Mouse (Mus musculus): ENCODE results near the gene Nkx2-5. TPM values are rescaled to one million over a fixed set of nuclear protein-coding genes. Genes with fewer than 3 reads are reported as not detected.

Nkx2-5 gene
- 17.3 and 23.7 TPM in 2 replicates for polyA plus RNA-seq (2015; fragmentation: Nextera tagmentation; extraction: Ambion mirVana)

GRCm38 (mm10) chr17:26844909-26845148 lies at the start of gene Nkx2-5:
Gene Nkx2-5 (minus strand): TSS chr17:26845009.

Other genes with a start within 250 kb of the Nkx2-5 start
- gene Atp6v0e, start 181.8 kb downstream of the Nkx2-5 start, polyA plus RNA-seq (2015; fragmentation: Nextera tagmentation; extraction: Ambion mirVana), result 222 and 239 TPM in 2 replicates
- gene Crebrf, start 129.4 kb downstream of the Nkx2-5 start, polyA plus RNA-seq (2015; fragmentation: Nextera tagmentation; extraction: Ambion mirVana), result 8.1 and 12.4 TPM in 2 replicates
- gene Bnip1, start 63.9 kb downstream of the Nkx2-5 start, polyA plus RNA-seq (2015; fragmentation: Nextera tagmentation; extraction: Ambion mirVana), result 30.0 and 31.9 TPM in 2 replicates
- 8.2 and 8.5 TPM in 2 replicates for gene Kifc5b, start 72.1 kb upstream of the Nkx2-5 start, polyA plus RNA-seq (2015; fragmentation: Nextera tagmentation; extraction: Ambion mirVana)
- gene Phf1, start 88.0 kb upstream of the Nkx2-5 start, polyA plus RNA-seq (2015; fragmentation: Nextera tagmentation; extraction: Ambion mirVana), result 5.8 and 7.9 TPM in 2 replicates
- 139 and 150 TPM in 2 replicates for gene Cuta, start 94.6 kb upstream of the Nkx2-5 start, polyA plus RNA-seq (2015; fragmentation: Nextera tagmentation; extraction: Ambion mirVana)
- gene Syngap1, start 96.2 kb upstream of the Nkx2-5 start, polyA plus RNA-seq (2015; fragmentation: Nextera tagmentation; extraction: Ambion mirVana), result 1.1 and 1.9 TPM in 2 replicates
- gene Zbtb9, start 128.2 kb upstream of the Nkx2-5 start, polyA plus RNA-seq (2015; fragmentation: Nextera tagmentation; extraction: Ambion mirVana), result 6.2 and 6.8 TPM in 2 replicates
- gene Bak1, start 184.0 kb upstream of the Nkx2-5 start, polyA plus RNA-seq (2015; fragmentation: Nextera tagmentation; extraction: Ambion mirVana), result 5.9 and 7.0 TPM in 2 replicates
- gene Itpr3, start 212.3 kb upstream of the Nkx2-5 start, polyA plus RNA-seq (2015; fragmentation: Nextera tagmentation; extraction: Ambion mirVana), result 1.5 and 2.3 TPM in 2 replicates

Measured in spleen, postnatal 0 days (tissue).